Mouse (Mus musculus) retina, adult 2 months (tissue): ENCODE measurements around the gene Cnn2.

Source experiments
- DNase-seq: peaks from one replicate; pipeline ENCODE4 v3.0.0-alpha.2; 2012; ENCODE audit warnings: low read depth, low spot score

Cnn2 gene

GRCm38 (mm10) chr10:80018739-80019297 is 30.4 kb downstream of the Cnn2 start:
- DNase-seq, result no peak

- no peak for DNase-seq
Measured at GRCm38 (mm10) chr10:80019471-80020131, 31.2 kb downstream of the Cnn2 start.

GRCm38 (mm10) chr10:80020191-80020590 is 31.8 kb downstream of the Cnn2 start:
- DNase-seq, result no peak

GRCm38 (mm10) chr10:80020603-80021319 is 32.4 kb downstream of the Cnn2 start:
- no peak for DNase-seq

- no peak for DNase-seq
Measured at GRCm38 (mm10) chr10:80021320-80021641, 32.9 kb downstream of the Cnn2 start.

DNA sequence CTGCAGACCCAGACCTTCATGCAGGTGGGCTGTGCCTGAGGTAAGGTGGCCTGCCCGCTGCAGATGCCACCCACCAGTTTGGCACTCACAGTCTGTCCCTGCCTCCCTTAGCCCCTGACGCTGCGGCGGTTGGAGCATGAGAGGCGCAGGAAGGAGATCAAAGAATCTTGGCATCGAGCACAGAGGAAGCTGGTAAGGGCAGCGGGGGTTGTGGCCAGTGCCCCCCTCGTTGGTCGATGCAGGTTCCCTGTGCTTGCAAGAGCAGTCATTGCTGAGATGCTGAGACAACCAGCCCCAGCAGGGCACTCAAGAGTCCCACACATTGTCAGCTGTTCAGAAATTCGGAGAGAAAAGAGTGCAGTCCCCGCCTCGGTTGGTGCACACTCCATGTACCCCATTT is 33.8 kb downstream of the Cnn2 start:
- DNase-seq, result no peak

DNA sequence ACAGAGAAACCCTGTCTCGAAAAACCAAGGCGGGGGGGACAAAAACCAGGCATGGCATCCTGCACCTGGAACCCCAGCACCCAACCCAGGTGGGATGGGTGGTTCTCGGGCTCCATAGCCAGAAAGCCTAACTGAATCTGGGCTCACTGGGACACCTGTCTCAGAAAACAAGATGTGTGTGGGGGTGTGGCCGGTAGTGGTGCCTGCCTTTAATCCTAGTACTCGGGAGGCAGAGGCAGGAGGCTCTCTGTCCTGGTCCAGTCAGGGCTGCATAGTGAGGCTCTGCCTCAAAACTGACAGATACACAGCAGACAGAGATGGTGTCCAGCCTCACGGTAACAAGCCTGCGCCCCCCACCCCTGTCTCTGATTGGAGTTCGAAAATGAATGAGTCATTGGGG is 34.4 kb downstream of the Cnn2 start:
- no peak for DNase-seq

DNA sequence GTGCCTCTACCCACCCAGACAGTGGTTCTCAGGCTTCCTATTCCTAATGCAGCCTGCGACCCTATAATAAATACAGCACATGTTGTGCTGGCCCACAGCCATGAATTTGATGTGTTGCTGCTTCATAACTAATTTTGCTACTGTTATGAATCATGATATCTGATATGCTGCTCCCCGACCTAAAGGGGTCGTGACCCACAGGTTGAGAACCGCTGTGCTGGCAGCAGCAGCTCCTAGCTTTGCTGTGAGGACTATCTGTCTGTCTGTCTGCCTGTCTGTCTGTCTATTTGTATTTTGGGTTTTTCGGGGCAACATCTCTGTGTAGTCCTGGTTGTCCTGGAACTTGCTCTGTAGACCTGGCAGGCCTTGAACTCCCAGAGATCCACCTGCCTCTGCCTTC is 35.4 kb downstream of the Cnn2 start:
- no peak for DNase-seq

- DNase-seq, result no peak
Measured at GRCm38 (mm10) chr10:80024229-80025043, 36.1 kb downstream of the Cnn2 start.

- DNase-seq, result no peak
Measured at GRCm38 (mm10) chr10:80025044-80025347, 36.6 kb downstream of the Cnn2 start.

DNA sequence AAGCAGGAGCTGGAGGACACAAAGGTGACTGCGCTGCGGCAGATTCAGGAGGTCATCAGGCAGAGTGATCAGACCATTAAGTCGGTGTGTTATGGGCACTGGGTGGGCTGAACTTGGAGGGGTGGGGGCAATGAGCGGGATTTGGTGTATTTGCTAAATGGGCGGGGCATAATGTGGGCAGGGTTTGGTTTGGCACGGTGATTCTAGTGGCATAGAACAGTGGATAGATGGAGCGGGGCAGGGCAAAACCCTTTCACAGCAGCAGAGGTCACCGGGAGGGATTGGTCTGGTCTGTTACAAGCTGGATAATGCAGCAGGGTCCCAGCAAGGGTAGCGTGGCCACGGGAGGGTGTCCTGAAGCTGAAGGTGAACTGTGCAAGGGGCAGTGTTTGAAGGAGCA is 37.1 kb downstream of the Cnn2 start:
- DNase-seq, result no peak

DNA sequence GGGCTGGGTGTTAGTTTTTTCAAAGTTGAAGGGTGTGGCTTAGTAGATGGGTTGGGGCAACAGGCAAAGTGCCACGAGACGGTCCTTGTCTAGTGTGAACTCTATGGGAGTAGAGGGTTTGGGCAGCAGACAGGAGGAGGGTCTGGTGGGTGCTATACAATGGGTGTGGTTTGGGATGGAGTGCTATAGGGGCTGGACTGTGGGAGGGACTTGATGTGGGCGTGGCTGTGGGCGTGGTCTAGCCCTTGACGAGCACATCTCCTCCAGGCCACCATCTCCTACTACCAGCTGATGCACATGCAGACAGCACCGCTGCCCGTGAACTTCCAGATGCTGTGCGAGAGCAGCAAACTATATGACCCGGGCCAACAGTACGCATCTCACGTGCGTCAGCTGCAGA is 37.5 kb downstream of the Cnn2 start:
- no peak for DNase-seq

DNA sequence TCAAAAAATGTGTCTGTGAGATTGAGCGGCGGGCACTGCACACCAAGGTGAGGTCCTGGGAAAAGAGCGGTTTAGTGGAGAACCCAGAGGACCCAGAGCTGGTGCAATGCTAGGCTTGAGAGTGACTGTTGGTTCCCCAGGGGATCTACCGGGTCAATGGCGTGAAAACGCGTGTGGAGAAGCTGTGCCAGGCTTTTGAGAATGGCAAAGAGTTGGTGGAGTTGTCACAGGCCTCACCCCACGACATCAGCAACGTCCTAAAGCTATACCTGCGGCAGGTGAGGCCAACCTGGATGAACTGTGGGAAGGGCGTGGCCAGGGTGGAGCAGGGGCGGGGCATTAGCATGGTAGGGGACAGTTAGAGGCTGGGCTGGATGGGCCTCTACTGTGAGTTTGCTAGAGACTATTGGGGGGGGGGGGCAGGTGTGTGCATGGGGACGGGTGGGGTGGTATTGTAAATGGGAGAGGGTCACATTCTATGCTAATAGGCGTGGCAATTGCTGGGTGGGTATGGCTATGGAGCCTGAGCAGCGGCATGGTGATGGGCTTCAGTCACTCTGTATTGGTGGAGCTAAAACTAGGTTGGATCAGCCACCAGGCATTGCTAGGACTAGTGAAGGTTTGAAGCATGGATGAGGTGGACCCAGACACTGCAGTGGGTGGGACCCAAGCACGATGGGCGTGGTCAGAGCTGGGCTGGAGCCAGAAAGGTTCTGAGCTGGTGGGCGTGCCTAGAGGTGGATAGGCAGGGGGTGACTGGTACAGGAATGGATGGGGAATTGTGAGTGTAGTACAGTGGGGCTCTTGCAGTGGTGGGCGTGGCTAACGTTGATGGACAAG is 39.5 kb downstream of the Cnn2 start:
- no peak for DNase-seq

DNA sequence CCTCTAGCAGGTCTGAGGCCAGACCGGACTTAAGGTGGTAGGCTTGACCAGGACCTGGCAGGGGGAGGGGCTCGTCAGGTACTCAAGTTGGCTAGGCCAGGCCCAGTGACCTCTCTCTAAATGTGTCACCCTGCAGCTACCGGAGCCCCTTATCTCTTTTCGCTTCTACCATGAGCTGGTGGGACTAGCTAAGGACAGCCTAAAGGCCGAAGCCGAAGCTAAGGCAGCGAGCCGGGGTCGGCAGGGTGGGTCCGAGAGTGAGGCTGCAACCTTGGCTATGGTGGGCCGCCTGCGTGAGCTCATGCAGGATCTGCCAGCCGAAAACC is 40.1 kb downstream of the Cnn2 start:
- no peak for DNase-seq

DNA sequence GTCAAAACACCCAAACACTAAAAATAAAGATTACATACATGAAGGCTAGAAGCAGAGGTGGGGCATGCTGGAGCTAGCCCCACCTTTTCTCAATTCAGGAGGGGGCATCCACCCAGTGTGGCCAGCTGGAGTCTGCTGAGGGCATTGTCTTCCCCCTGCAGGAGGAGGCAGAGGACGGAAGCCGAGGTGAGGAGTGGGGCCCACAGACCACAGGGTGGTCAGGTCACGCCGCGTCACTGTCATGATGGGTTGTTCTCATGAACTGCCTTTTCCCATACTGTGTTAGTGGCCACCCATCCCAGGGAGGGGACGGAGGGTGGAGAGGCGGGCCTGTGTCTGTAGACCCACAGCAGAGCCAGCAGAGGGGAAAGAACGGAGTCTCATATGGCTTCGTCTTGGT is 41.8 kb downstream of the Cnn2 start:
- DNase-seq, result no peak

- DNase-seq, result no peak
Measured at GRCm38 (mm10) chr10:80030736-80031135, 42.4 kb downstream of the Cnn2 start.

- no peak for DNase-seq
Measured at GRCm38 (mm10) chr10:80032799-80033480, 44.6 kb downstream of the Cnn2 start.

DNA sequence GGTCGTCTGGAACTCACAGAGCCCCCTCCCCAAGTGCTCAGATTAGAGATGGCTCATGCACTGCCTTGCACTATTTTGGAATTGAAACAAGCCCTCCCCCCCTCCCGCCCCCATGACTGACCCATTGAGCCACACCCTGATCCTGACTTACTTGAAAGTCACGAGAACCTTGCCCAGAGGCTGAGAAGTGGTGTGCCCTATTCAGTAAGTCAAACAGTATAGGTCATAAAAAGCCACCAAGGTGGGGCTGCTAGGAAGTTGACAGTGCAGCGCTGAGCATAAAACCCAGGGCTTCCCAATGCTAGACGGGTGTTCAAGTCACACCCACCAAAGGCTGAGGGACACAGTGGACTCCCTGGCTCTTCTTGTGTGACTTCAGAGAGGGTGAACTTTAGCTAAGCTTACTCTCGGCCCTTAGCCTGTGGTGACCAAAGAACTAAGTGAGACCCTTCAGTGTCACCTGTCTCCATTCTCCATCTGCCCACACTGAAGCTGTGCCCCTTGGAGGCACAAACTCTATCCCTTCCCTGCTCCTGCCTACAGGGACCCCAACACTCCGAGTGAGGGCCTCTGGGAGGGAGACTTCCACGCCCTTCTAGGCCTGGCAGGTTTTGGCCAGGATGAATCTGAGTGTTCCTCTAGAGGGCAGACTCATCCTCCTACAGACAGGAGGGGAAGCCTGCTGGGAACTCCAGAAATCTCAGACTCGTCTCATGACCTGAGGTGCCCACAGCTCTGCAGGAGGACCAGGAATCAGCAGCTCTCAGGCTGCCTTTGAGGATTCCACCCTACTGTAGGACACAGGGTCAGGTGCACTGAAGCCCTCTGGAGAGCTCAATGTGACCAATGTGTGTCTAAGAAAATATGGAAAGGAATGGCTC is 45.4 kb downstream of the Cnn2 start:
- no peak for DNase-seq

GRCm38 (mm10) chr10:80035148-80035547 is 46.8 kb downstream of the Cnn2 start:
- no peak for DNase-seq

GRCm38 (mm10) chr10:80035686-80036085 is 47.3 kb downstream of the Cnn2 start:
- DNase-seq, result no peak
